Mouse (Mus musculus) mature B cell (primary cell): ENCODE data around the gene BC051142.

Source experiments
- in situ Hi-C: fragments of 300-500 bp; cut with MboI; formaldehyde crosslinking; loops from 2 replicates; pipeline ENCODE4 v1.14.3; 2019

The BC051142 gene

GRCm38 (mm10) chr17:34398711-34399393, at the start of gene BC051142:
BC051142 (plus strand) TSS chr17:34398820.
- in situ Hi-C loops, result no loop called here

GRCm38 (mm10) chr17:34349429-34349828, 49.2 kb upstream of the BC051142 start:
- in situ Hi-C loops, result no loop called here

- in situ Hi-C loops, result loop anchor here (10.0 kb wide), 1 partner anchor 110 kb away; no protein-coding TSS in a partner anchor
Observed at GRCm38 (mm10) chr17:34354539-34354938, 44.1 kb upstream of the BC051142 start, which contains the start of gene Btnl2. Btnl2 (plus strand) TSS chr17:34354822.

- in situ Hi-C loops, result loop anchor here (10.0 kb wide), 1 partner anchor 110 kb away; no protein-coding TSS in a partner anchor
Observed at GRCm38 (mm10) chr17:34354940-34355339, 43.7 kb upstream of the BC051142 start.

- in situ Hi-C loops, result no loop called here
Observed at GRCm38 (mm10) chr17:34362954-34363546, 35.6 kb upstream of the BC051142 start.

GRCm38 (mm10) chr17:34363676-34364310, 34.8 kb upstream of the BC051142 start:
- in situ Hi-C loops, result no loop called here

- in situ Hi-C loops, result no loop called here
Observed at GRCm38 (mm10) chr17:34365031-34365430, 33.6 kb upstream of the BC051142 start.

- in situ Hi-C loops, result no loop called here
Observed at GRCm38 (mm10) chr17:34370563-34370962, 28.1 kb upstream of the BC051142 start.

GRCm38 (mm10) chr17:34373055-34373709, 25.4 kb upstream of the BC051142 start:
- in situ Hi-C loops, result no loop called here

- in situ Hi-C loops, result no loop called here
Observed at GRCm38 (mm10) chr17:34376847-34377246, 21.8 kb upstream of the BC051142 start, which contains the start of gene Btnl1. Btnl1 (plus strand) TSS chr17:34377132.

GRCm38 (mm10) chr17:34377450-34378209, 21.0 kb upstream of the BC051142 start:
- in situ Hi-C loops, result no loop called here

GRCm38 (mm10) chr17:34378716-34379115, 19.9 kb upstream of the BC051142 start:
- in situ Hi-C loops, result no loop called here

- in situ Hi-C loops, result no loop called here
Observed at GRCm38 (mm10) chr17:34379451-34379850, 19.2 kb upstream of the BC051142 start.

GRCm38 (mm10) chr17:34381876-34382275, 16.7 kb upstream of the BC051142 start:
- in situ Hi-C loops, result no loop called here

- in situ Hi-C loops, result no loop called here
Observed at GRCm38 (mm10) chr17:34383212-34383611, 15.4 kb upstream of the BC051142 start.

- in situ Hi-C loops, result no loop called here
Observed at GRCm38 (mm10) chr17:34384699-34385098, 13.9 kb upstream of the BC051142 start.

- in situ Hi-C loops, result no loop called here
Observed at GRCm38 (mm10) chr17:34386656-34387055, 12.0 kb upstream of the BC051142 start.

- in situ Hi-C loops, result no loop called here
Observed at GRCm38 (mm10) chr17:34388513-34388912, 10.1 kb upstream of the BC051142 start.

GRCm38 (mm10) chr17:34391507-34391906, 7.1 kb upstream of the BC051142 start:
- in situ Hi-C loops, result no loop called here

GRCm38 (mm10) chr17:34392321-34392720, 6.3 kb upstream of the BC051142 start:
- in situ Hi-C loops, result no loop called here

GRCm38 (mm10) chr17:34397357-34397756, 1.3 kb upstream of the BC051142 start:
- in situ Hi-C loops, result no loop called here
